Mouse (Mus musculus): ENCODE results near the gene Aarsd1.
"Not testable (repeated sequence)": the region's sequence is repeated elsewhere in the genome, so short reads cannot be mapped to it uniquely, and the experiment has no call there.

The Aarsd1 gene

DNA sequence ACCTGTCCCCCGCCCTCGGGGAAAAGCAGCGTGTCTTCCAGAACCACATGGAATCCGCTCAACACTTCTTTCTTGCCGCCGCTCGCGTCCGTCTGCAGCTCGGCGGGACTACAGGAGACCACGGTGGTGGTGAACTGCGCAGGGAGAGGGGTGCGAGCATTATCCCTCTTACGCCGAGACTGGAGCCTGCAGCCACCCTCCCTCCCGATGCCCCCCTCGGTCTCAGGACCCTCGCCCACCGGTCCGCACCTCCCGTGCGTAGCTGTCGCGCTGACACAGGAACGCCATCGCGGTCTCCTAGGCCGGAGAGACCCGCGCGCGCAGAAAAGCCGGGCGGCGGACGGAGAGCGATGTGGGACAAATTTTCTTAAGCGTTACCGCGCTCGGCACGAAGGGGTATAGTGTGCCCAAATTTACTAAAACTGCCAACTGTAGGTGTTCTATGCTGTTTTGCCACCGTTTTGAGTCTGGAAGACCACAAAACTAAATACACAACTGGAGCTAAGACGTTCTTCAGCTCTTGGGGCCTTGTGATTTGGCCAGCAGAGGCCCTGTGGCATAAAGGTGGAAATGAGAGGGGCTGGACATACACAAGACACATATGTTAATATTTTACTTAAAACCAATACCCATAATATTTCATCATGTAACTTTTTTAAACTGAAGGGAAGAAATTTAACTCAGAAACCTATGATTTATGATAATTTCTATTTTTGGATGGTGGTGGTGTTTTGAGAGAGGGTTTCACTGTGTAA is at the start of gene Aarsd1:
Gene Aarsd1, minus strand, starts transcription at position 515 of the 755 bp plus-strand sequence.
- peak; percentile 98 for DNase-seq

DNA sequence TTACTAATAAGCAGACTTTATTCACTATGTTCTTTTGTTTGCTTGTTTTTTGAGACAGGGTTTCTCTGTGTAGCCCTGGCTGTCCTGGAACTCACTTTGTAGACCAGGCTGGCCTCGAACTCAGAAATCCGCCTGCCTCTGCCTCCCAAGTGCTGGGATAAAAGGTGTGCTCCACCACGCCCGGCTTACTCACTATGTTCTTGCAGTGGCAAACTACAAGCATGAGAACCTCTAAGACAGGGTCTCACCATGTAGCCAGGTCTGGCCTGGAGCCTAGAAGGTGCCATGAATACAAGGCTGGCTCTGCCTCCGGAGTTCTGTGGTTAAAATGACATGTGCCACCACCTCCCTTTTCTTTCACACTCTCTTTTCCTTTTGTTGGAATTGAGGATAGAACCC is 49.1 kb upstream of the Aarsd1 start:
- DNase-seq, result peak; percentile 92

DNA sequence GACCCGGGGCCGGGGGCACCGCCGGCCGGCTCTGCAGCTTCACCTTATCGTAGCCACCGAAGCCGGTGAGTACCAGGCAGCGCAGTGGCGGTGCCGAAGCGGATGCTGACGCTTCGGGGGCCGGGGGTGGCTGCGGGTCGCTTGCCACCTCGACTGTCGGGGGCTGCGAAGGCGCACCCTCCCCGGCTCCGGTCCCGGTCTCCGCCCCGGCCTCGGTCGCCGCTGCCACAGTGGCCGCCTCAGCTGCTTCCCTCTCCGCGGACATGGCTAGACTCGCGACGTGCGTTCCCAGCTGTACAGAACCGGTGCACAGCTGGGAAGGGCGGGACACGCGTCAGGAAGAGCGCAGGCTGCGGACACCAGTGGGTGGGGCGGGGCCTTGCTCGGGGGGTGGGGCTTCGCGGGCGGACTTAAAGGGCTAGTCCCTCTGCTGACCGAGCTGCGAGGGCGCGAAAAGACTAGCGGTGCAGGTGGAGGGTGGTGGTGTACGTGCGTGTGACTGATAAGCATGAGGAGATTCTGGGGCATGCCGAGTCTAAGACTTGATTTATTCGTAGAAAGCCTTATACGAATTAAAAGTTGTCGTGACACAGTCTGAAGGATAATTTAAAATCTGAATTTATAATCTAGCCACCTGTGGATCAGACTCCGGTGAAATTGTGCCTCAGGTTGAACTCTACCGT is 48.6 kb upstream of the Aarsd1 start, which contains the start of gene Vat1:
Gene Vat1, minus strand, starts transcription at position 362 of the 683 bp plus-strand sequence.
- DNase-seq, result peak; percentile 98

DNA sequence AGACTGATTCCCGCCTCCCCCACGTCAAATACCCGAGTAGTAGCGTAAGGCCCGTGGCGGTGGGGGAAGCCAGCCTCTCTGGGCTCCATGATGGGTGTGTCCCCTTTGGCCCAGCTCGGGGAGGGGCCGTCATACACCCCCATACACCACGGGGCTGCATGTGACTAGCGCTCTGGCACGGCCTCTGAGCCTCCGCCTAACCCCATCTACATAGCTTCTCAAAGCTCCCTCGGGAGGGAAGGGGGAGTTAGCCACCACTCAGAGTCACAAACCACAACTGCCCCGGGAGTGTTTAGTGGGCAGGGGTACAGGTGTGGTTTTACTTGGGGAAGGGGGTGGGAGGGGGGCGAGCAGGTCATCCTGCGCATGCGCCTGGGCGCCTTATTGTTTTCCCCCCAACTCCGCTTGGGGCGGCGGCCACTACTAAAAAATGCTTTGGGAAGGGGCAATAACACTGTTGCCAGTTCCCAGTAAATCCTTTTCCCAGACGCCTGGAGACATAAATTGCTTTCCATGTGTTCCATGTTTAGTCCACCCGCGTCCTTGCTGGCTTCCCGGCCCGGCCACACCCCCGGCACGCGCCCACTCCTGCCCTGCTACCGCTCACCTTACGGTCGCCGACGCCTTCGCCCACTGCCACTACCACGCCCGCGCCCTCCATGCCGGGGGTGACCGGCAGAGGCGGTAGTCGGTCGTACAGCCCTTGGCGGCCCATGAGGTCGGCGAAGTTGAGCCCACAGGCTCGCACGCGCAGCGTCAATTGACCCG is 47.9 kb upstream of the Aarsd1 start:
- peak; percentile 99 for DNase-seq

DNA sequence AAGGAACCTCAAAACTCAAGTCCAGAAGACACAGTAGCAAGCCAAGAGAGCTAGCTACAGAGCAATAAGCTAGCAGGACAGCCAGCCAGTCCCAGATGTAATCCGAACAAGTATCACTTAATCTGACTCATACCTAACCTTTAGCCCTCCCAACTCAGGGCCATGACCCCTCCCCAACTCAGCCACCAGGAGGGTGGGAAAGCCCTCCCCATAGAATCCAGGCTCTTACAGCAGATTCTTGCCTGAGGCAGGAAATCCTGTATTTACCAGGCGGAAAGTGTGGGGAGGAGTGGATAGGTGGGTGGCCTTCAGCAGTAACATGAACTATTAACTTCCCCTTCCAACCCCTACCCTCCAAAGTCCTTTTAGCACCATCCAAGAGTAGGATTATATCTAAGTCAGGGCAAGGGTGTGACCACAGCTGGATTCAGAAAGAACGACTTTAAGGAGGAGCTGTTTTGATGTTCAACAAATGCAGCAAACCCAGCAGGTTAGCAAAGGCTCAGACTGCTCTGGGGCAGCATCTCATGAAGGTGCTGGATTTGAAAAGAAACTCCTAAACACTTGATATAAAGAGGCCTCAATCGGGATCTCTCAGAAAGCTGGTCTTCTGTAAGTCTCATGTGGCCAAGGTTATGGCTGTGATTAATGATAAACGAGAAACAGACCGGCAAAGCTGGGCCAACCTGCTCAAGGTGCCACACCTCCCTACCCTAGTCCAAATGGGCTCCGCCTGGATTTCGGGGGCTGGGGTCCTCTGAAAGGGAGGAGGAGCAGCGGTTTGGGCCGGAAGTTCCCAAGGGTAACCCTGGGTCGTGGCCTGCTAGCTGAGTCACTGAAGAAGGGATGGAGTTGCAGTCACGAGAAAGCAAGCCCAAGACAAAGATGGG is 47.0 kb upstream of the Aarsd1 start, which contains the start of gene Rnd2:
Gene Rnd2, plus strand, starts transcription at position 789 of the 890 bp plus-strand sequence.
- DNase-seq, result peak; percentile 93

DNA sequence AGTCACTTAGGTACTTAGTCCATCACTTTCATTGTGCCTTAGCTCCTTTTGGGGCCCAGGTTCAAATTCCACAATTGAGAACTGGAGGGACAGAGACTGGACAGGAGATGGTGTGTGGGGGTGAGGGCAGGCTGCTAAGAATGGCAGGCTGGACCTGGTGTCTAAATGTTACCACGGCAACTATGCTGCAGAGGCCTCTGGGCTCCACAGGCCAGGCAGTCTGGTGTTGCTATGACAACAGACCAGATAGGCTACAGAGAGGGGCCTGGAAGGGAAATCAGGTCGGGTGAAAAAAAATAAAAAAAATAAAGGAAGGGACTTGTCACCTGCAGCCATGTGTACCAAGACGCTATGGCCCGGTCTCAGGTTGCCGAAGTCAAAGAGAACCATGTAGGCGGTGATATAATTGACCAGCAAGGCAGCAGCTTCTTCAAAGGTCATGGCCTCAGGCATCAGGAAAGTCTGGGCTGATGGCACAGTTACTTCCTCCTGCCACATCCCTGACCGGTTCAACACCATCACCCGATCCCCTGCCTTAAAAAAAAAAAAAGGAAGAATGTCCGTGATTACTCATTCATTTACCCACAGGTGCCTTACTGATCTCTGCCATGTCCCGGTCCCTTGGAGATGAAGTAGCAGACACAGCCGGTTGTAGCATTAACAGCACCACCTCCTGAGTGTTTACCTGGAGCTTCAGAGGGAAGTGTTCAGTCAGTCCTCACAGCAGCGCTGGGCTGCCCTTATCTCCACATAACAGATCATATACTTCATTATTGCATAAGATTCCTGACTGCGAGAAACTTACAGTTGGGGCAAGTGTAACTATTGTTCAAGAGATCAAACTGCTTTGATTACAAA is 45.4 kb upstream of the Aarsd1 start:
- peak; percentile 89 for DNase-seq

DNA sequence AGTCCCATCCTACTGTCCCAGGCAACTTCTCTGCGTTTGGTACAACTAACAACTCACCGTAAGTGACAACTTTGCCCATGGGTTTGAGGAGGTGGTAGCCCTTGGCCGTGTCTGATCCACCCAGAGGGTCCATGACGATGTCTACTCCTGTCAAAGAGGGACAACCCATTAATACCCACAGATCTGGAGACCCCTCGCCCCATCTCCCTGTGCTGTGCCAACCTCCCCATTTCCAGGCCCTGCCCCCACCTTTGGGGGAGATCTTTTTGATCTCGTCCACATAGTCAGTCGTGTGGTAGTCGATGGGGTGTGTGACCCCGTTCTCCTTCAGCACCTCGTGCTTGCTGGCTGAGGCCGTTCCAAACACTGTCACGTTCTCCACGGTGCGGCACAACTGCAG is 44.7 kb upstream of the Aarsd1 start:
- peak; percentile 92 for DNase-seq

DNA sequence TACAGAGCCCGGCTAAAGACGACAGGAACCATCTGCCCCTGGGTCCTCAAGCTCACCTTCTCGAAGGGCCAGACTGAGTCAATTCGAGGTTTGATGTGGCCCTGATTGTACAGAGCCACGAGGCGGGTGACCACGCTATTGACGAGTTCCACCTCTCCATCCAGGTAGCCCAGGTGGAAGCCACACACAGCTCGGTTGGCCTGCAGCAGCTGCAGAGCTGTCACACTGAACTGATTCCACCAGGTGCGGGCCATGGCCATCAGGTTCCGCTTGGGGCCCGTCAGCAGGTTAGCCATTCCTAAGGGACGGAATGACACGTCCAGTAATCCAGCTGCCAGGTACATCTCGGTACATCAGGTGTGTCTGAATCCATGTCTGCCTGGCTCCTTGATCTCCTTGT is 42.9 kb upstream of the Aarsd1 start:
- peak; percentile 92 for DNase-seq

DNA sequence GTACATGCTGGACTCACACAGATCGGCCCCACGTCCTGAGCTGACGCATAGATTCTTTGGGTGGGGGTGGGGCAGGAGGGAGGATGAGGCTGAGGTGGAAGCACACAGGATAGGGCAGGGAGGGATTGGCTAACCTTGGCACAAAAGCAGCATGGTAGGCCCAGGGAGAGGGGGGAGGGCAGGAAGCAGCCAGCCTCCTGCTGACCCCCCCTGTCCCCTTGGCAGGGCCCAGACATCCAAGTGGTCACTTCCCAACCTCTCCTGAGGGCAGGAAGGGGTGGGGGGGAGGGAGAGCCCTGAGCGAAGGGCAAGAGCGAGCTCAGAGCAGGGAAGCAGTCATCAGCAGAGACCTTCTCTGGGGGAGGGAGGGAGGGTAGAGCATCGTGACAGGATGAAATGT is 42.3 kb upstream of the Aarsd1 start:
- peak; percentile 94 for DNase-seq

DNA sequence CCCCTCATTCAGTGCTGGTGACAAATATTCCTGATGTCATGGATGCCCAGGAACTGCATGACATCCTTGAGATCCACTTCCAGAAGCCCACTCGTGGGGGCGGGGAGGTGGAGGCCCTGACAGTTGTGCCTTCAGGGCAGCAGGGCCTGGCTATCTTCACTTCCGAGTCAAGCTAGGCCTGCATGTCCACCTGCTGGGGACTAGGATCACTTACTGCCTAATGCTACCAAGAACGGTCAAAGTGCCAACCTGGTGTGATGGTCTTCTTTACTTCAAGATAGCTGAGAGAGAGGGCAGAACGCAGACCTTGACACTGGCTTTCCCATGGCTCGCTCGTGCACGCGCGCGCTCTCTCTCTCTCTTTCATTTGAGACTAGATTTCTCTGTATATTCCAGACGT is 40.8 kb upstream of the Aarsd1 start:
- DNase-seq, result peak; percentile 84

DNA sequence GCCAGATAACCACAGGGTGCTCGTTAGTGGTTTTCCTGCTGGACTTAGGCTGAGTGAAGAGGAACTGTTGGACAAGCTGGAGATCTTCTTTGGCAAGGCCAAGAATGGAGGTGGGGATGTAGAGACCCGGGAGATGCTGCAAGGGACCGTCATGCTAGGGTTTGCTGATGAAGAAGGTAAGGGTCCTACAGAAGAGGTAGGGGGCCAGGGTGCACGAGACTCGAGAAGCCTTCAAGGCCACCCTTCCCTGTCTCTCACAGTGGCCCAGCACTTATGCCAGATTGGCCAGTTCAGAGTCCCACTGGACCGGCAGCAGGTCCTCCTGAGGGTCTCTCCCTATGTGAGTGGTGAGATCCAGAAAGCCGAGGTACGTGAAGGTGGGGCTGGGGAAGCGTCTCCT is 40.2 kb upstream of the Aarsd1 start:
- peak; percentile 91 for DNase-seq

DNA sequence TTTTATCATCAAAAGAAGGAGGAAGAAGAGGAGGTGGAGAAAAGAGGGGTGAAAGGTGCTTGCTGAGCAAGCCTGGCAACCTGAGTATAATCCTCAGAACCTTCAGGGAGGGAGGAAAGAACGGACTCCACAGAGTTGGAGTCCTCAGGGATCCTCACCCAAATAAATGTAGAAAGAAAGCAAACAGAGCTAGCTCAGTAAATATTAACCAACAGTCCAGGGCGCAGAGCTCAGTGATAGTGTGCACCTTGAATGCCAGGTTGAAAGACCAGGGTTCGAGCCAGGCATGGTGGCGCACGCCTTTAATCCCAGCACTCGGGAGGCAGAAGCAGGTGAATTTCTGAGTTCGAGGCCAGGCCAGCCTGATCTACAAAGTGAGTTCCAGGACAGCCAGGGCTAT is 38.2 kb upstream of the Aarsd1 start:
- DNase-seq, result peak; percentile 53

DNA sequence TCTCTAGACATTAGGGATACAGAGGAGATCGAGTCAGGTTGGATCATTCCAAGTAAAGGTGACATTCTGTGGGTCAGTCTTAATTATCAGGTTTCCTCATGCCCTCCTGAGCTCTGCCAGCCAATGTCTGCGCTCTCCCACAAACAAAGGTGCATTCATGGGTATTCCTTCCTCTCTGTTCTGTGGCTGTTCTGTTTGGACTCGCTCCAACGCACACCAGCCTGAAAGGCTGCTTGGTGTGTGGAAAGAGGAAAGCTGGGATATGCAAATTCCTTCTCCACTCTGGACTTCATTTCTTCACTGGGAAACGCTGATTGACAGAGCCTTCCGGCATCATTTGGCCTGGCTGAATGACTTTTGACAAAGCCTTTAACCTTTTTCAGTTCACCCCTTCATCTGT is 37.3 kb upstream of the Aarsd1 start:
- DNase-seq, result peak; percentile 78

DNA sequence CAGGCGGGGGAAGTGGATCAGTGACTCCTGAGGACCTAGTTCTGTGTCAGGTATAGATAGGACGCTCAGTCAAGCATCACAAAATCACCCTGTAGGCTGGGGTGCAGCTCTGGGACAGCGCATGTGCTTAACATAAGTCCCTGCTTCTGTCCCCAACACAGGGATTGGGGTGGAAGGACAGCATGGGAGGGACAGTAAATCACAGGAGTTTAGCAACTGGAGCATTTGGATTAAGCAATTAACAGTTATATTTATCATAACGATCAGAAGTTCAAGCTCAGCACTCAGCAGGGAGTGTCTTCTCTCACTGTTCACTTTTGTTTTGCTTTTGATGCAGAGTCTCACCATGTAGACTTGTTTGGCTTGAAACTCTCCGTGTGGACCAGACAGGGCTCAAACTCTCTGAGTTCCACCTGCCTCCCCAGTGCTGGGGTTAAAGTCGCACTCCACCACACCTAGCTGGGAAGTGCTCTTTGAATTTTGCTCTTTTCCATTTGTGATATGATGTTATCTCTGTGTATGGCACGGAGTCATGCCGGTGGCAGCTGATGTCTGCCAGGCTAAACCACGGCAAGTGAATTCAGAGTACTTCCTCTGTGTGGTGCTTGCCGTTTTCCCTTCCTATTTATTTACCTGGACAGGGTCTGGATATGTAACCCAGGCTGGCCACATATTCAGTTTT is 34.8 kb upstream of the Aarsd1 start:
- peak; percentile 83 for DNase-seq

DNA sequence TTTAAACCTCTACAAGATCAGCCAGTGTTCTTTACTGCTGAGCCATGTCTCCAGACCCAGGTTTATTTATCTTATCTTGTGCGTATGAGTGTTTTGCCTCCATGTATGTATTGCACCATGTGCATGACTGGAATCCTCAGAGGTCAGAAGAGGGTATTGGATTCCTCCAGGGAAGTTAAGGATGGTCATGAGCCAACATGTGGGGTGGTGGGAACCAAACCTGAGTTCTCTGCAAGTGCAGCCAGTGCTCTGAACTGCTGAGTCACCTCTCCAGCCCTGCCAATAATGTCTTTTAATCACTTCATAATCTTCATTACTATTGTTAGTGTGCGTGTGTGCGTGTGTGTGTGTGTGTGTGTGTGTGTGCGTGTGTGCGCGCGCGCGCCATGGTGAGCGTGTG is 34.1 kb upstream of the Aarsd1 start:
- peak; percentile 78 for DNase-seq

DNA sequence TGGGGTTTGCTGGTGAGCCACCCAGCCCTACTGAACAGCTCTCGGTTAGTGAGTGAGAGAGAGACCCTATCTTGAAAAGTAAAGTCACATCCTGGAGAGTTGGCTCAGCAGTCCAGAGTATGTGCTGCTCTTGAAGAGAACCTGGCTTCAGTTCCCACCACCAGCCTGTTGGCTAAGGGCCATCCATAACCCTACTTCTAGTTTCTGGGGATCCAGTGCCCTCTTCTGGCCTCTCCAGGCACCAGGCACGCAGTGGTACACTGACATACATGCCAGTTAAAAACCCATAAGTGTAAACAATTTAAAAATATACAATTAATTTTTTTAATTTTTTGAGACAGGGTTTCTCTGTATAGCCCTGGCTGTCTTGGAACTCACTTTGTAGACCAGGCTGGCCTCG is 33.0 kb upstream of the Aarsd1 start:
- DNase-seq, result peak; percentile 76

DNA sequence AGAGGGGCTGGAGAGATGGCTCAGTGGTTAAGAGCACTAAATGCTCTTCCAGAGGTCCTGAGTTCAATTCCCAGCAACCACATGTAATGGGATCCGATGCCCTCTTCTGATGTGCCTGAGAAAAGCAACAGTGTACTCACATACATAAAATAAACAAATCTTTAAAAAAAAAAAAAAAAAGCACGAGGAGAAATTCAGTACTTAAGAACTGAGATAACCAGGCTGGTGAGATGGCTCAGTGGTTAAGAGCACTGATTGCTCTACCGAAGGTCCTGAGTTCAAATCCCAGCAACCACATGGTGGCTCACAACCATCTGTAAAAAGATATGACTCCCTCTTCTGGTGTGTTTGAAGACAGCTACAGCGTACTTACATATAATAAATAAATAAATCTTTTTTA is 32.2 kb upstream of the Aarsd1 start:
- DNase-seq, result not testable (repeated sequence)

DNA sequence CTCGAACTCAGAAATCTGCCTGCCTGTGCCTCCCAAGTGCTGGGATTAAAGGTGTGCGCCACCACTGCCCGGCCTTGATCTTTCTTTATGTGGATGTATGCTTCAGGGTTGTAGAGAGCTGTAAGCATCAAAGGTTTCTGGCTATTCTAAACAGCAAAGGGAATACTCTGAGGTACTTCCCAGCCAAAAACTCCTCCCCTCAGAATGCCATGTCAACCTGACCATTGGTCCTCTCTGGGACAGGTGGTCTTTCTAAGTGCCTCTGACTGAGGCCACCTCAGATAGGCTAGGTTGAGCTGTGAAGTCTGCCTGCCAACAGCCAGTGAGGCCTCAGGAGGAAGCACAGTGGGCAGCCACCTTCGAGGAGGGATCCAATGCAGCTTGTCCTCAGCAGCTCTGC is 31.5 kb upstream of the Aarsd1 start:
- DNase-seq, result peak; percentile 92

DNA sequence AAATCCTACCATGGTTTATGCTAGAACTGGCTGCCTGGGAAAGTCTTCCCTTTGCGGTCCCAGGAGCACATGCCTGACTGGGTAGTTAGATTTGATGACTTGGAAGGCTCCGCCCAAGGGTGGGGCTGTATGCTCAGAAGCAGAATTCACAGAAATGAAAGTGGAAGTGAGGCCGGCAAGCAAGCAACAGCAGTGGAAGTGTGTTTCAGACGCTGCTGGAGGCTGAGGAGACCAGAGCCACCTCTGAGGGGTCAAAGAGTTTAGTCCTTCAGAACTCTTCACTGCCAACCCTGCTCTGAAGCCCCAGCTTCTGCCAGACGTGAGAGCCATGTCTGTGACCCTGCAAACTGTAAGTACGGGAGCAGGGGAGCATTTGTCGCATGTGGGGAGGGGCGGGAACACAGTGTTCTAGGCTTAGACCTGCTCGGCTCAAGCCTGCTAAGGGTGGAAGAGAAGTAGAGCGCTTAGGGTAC is 30.9 kb upstream of the Aarsd1 start, which contains the start of gene Ifi35:
Gene Ifi35, plus strand, starts transcription at position 134 of the 473 bp plus-strand sequence.
- DNase-seq, result peak; percentile 99

DNA sequence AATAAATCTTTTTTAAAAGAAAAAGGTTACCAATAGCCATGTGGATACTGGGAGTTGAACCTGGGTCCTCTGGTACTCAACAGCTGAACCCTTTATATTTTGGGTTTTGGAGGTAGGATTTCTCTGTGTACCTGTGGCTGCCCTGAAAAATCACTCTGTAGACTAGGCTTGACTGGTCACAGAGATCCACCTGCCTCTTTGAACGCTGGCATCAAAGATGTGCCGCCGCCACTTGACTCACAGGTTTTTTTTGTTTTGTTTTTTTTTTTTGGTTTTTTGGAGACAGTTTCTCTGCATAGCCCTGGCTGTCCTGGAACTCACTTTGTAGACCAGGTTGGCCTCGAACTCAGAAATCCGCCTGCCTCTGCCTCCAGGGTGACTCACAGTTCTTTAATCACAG is 30.4 kb upstream of the Aarsd1 start:
- no peak for DNase-seq

DNA sequence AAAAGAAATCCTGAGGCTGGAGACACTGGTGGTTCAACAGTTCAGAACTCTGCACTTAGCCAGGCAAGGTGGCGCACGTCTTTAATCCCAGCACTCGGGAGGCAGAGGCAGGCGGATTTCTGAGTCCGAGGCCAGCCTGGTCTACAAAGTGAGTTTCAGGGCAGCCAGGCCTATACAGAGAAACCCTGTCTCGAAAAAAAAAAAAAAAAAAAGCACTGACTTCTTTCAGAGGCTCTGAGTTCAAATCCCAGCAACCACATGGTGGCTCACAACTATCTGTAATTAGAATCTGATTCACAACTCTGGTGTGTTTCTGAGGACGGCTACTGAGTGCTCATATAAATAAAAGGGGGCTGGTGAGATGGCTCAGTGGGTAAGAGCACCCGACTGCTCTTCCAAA is 29.4 kb upstream of the Aarsd1 start:
- not testable (repeated sequence) for DNase-seq
